Mouse (Mus musculus) CH12.LX (cell line): ENCODE results near the gene Sfxn5. TPM values are rescaled to one million over a fixed set of nuclear protein-coding genes. Genes with fewer than 3 reads are reported as not detected.
A peak's percentile ranks its signal among the peaks of the same experiment; 100 is the strongest.

Experiments
- DNase-seq: peaks from one replicate; pipeline ENCODE4 v3.0.0-alpha.2; 2013; ENCODE audit errors: extremely low read depth
- H3K27ac ChIP-seq: 2 replicates; pipeline ENCODE4 v1.5.1; 2012; ENCODE audit warnings: low read depth, mild to moderate bottlenecking, control low read depth, moderate library complexity; ENCODE audit not compliant: insufficient read depth
- H3K27me3 ChIP-seq: replicated peaks from 2 replicates; pipeline ENCODE3; 2012; ENCODE audit warnings: inconsistent platforms
- H3K36me3 ChIP-seq, 2 experiments: replicated peaks in 1 of 2; 2 replicates each; pipeline versions ENCODE3 to v1.6.1; 2012; ENCODE audit warnings: inconsistent platforms in 1 of 2, low read length in 1 of 2, mild to moderate bottlenecking in 1 of 2, mixed read lengths in 1 of 2, moderate library complexity in 1 of 2; ENCODE audit not compliant: control insufficient read depth in 1 of 2, insufficient read depth in 1 of 2
- H3K4me1 ChIP-seq, 2 experiments: 2 replicates each; pipeline ENCODE4 v1.6.1; 2012; ENCODE audit warnings: inconsistent platforms in 1 of 2, moderate library complexity in 1 of 2; ENCODE audit not compliant: insufficient read depth in 2 of 2, control insufficient read depth in 1 of 2
- H3K4me2 ChIP-seq: 2 replicates; pipeline ENCODE4 v1.6.1; 2012; ENCODE audit warnings: low read depth, mild to moderate bottlenecking, control low read depth; ENCODE audit not compliant: poor library complexity, insufficient read depth, severe bottlenecking
- H3K4me3 ChIP-seq, 3 experiments: fragments of 150-350 bp in 1 of 3; sonication (generic) in 1 of 3; replicated peaks in 1 of 3; 2 replicates each; pipeline versions ENCODE3 to v1.5.1; 2011 to 2012; ENCODE audit warnings: low read depth in 2 of 3, low read length in 2 of 3, mild to moderate bottlenecking in 2 of 3, moderate library complexity in 2 of 3, control low read depth in 1 of 3, improper control_type of control experiment in 1 of 3, inconsistent platforms in 1 of 3, mixed read lengths in 1 of 3; ENCODE audit not compliant: poor library complexity in 1 of 3
- H3K79me2 ChIP-seq: replicated peaks from 2 replicates; pipeline ENCODE4 v1.6.1; 2012; ENCODE audit warnings: mild to moderate bottlenecking, moderate library complexity; ENCODE audit not compliant: control insufficient read depth, poor library complexity, insufficient read depth, severe bottlenecking; ENCODE audit errors: extremely low read depth
- H3K9ac ChIP-seq: 2 replicates; pipeline ENCODE4 v1.6.1; 2012; ENCODE audit warnings: low read depth, mild to moderate bottlenecking, control low read depth, moderate library complexity; ENCODE audit not compliant: insufficient read depth
- H3K9me3 ChIP-seq: replicated peaks from 2 replicates; pipeline ENCODE3; 2012; ENCODE audit warnings: low read length, inconsistent platforms, mixed read lengths
- BHLHE40 ChIP-seq: IDR thresholded peaks from 2 replicates; pipeline ENCODE4 v1.6.1; 2011; ENCODE audit warnings: mild to moderate bottlenecking, low read depth, low read length, improper control_type of control experiment
- CHD1 ChIP-seq: IDR thresholded peaks from 2 replicates; pipeline ENCODE4 v1.6.1; 2012; ENCODE audit warnings: low read depth, low read length, improper control_type of control experiment, inconsistent platforms
- CHD2 ChIP-seq: IDR thresholded peaks from 2 replicates; pipeline ENCODE4 v1.6.1; 2011; ENCODE audit warnings: low read length, improper control_type of control experiment
- CTCF ChIP-seq, 2 experiments: IDR thresholded peaks in 1 of 2; conservative IDR thresholded peaks in 1 of 2; 2 replicates each; pipeline ENCODE4 v1.5.1; 2011 to 2012; ENCODE audit warnings: low read depth in 2 of 2, low read length in 2 of 2, improper control_type of control experiment in 1 of 2, inconsistent platforms in 1 of 2, mild to moderate bottlenecking in 1 of 2, moderate library complexity in 1 of 2
- JUND ChIP-seq: conservative IDR thresholded peaks from 2 replicates; pipeline ENCODE4 v1.6.1; 2011; ENCODE audit warnings: low read depth, low read length, improper control_type of control experiment
- NRF1 ChIP-seq: IDR thresholded peaks from 2 replicates; pipeline ENCODE4 v1.6.1; 2014; ENCODE audit warnings: low read depth, mild to moderate bottlenecking, inconsistent platforms, low read length, improper control_type of control experiment, moderate library complexity
- RAD21 ChIP-seq: IDR thresholded peaks from 2 replicates; pipeline ENCODE4 v1.6.1; 2011; ENCODE audit warnings: low read depth, mild to moderate bottlenecking, low read length, improper control_type of control experiment, moderate library complexity
- RCOR1 ChIP-seq: conservative IDR thresholded peaks from 2 replicates; pipeline ENCODE4 v1.6.1; 2012; ENCODE audit warnings: low read depth, mild to moderate bottlenecking, inconsistent platforms, low read length, improper control_type of control experiment
- SMC3 ChIP-seq: IDR thresholded peaks from 2 replicates; pipeline ENCODE4 v1.6.1; 2011; ENCODE audit warnings: low read depth, low read length, improper control_type of control experiment
- TCF12 ChIP-seq: IDR thresholded peaks from 2 replicates; pipeline ENCODE4 v1.6.1; 2014; ENCODE audit warnings: low read depth, mild to moderate bottlenecking, inconsistent platforms, low read length, improper control_type of control experiment
- ZKSCAN1 ChIP-seq: IDR thresholded peaks from 2 replicates; pipeline ENCODE4 v1.6.1; 2012; ENCODE audit warnings: low read depth, inconsistent platforms, low read length, improper control_type of control experiment, borderline replicate concordance
- ZMIZ1 ChIP-seq: IDR thresholded peaks from 2 replicates; pipeline ENCODE4 v1.6.1; 2012; ENCODE audit warnings: low read depth, mild to moderate bottlenecking, inconsistent platforms, low read length, improper control_type of control experiment
- ZNF384 ChIP-seq: IDR thresholded peaks from 2 replicates; pipeline ENCODE4 v1.6.1; 2012; ENCODE audit warnings: low read depth, low read length, improper control_type of control experiment, inconsistent platforms
- dilution Hi-C: fragments of 300-500 bp; cut with MboI; formaldehyde crosslinking; loops from 2 replicates; pipeline ENCODE4 v1.14.3; 2020; ENCODE audit warnings: low sequenced_read_pairs; ENCODE audit not compliant: extremely low pct_unique_long_range_greater_than_20kb, extremely low pct_ligation_motif_present
- in situ Hi-C: fragments of 300-500 bp; cut with MboI; formaldehyde crosslinking; loops from 3 replicates; pipeline ENCODE4 v1.14.3; 2019; ENCODE audit warnings: low sequenced_read_pairs, low pct_ligation_motif_present, low pct_unique_long_range_greater_than_20kb, mixed read lengths
- polyA plus RNA-seq: library from polyadenylated mRNA; unstranded; fragments of >175 nt; gene quantifications from 2 replicates; pipeline ENCODE4 v1.2.1, GENCODE M21; 2012; ENCODE audit warnings: low read depth; ENCODE audit not compliant: insufficient read length
- total RNA-seq, 2 experiments: library from RNA; depleted of rRNA; stranded (reverse); fragments of 300-350 nt in 1 of 2; fragments of >200 nt in 1 of 2; gene quantifications; 2 replicates each; pipeline ENCODE4 v1.2.3; 2012 to 2014

Sfxn5 gene
- total and polyA plus RNA-seq, 3 experiments: 0.55 to 0.93 (median 0.66) TPM

DNA sequence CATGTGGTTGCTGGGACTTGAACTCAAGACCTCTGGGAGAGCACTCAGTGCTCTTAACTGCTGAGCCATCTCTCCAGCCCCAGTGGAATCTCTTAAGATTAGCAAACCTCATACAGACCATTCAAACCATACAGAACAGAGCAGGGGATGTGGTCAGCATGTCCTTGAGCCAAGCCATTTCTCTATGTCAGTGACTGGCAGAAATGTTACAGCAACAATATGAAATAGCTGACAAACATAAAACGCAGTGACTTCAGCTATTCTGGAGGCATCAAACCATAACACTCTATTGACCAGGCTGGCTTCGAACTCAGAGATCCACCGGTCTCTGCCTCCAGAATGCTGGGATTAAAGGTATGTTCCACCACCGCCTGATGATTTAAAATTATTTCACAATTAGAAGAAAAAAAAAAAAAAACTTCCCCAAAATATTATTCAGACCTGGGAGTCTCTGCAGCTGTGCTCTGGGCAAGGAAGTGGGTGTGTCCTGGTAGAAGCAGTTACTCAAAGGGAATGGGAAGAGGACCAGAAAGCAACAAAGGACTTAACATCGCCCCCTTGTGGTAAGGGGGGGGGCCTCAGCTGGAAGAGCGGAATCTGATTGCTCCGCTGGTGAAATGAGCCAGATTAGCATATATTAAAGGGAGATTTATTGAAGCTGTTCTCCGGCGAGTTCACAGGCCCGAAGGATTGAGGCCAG lies 47.1 kb upstream of the Sfxn5 start:
- peaks cover 46% of the 10 kb centered on the region for H3K27me3 ChIP-seq
- TF ChIP-seq NRF1: no peak
- TF ChIP-seq SMC3: peak; percentile 49
- TF ChIP-seq CHD2: no peak
- no peak for TF ChIP-seq ZMIZ1
- TF ChIP-seq ZKSCAN1: no peak
- TF ChIP-seq CTCF (conservative IDR thresholded peaks at IDR 0.05 in 1 of 2, IDR thresholded peaks at IDR 0.05 in 1 of 2; ENCODE audit: low read depth in 2 of 2, low read length in 2 of 2): peak; percentile 29 to 65; a peak in 2 of 4 replicates
- TF ChIP-seq ZNF384: 0 out of 2 replicates have a peak, but pooled peaks have one; percentile 32
- dilution Hi-C loops (no loop called here), in situ Hi-C loops (no loop called here)
- H3K4me3 ChIP-seq: no peak overlapping the region
- DNase-seq: peak; percentile 56
- H3K9ac ChIP-seq: no peak overlapping the region
- no peak overlapping the region for H3K27ac ChIP-seq
- H3K9me3 ChIP-seq: peaks cover 3% of the 10 kb centered on the region
- H3K36me3 ChIP-seq: no peaks in the 10 kb centered on the region
- peaks cover 0 to 13% of the 10 kb centered on the region in 2 experiments; a peak in 3 of 4 replicates for H3K4me1 ChIP-seq
- H3K4me2 ChIP-seq: no peak overlapping the region
- H3K79me2 ChIP-seq: no peaks in the 10 kb centered on the region

DNA sequence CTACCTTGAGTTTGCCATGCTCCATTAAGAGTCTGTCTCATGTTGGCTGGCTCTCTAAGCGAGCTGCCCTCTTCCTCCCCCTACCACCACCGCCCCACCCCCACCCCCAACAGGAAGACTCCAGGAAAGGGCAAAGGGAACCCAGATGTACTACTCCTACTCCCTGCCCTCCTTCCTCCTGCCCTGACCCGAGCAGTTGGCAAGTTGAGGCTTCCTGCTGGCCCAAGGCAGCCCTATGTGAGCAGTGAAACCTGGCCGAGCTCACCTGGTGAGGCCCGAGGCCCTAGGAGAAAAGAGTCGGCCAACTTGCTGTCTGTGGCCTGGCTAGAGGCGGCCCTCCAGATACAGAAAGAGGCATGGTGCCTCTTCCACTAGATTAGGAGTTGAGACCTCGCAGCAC lies 45.4 kb upstream of the Sfxn5 start:
- peaks cover 3 to 21% of the 10 kb centered on the region in 2 experiments for H3K4me1 ChIP-seq
- no peak overlapping the region for H3K9ac ChIP-seq
- DNase-seq: no peak
- TF ChIP-seq JUND: no peak
- no peak for TF ChIP-seq CHD2
- TF ChIP-seq RCOR1: no peak
- TF ChIP-seq RAD21: no peak
- TF ChIP-seq CTCF (conservative IDR thresholded peaks at IDR 0.05 in 1 of 2, IDR thresholded peaks at IDR 0.05 in 1 of 2; ENCODE audit: low read depth in 2 of 2, low read length in 2 of 2): no peak
- TF ChIP-seq BHLHE40: no peak
- TF ChIP-seq ZMIZ1: no peak
- TF ChIP-seq CHD1: no peak
- no peak for TF ChIP-seq TCF12
- H3K4me2 ChIP-seq: no peak overlapping the region
- H3K27me3 ChIP-seq: peaks cover 57% of the 10 kb centered on the region
- no peaks in the 10 kb centered on the region for H3K36me3 ChIP-seq
- dilution Hi-C loops (no loop called here), in situ Hi-C loops (no loop called here)
- no peaks in the 10 kb centered on the region for H3K9me3 ChIP-seq
- no peaks in the 10 kb centered on the region for H3K79me2 ChIP-seq
- H3K27ac ChIP-seq: no peak overlapping the region
- no peak overlapping the region for H3K4me3 ChIP-seq
